Mouse (Mus musculus) thymus, postnatal 36 days (tissue): ENCODE results near the gene AU015836.
"Not testable (repeated sequence)": the region's sequence is repeated elsewhere in the genome, so short reads cannot be mapped to it uniquely, and the experiment has no call there.

ENCODE experiments used
- DNase-seq, 2 experiments: peaks; one replicate each; pipeline ENCODE4 v3.0.0; 2022; ENCODE audit warnings: mixed read lengths in 2 of 2

The AU015836 gene

GRCm38 (mm10) chrX:93968444-93968843, at the start of gene AU015836:
Gene AU015836 (plus strand): TSS chrX:93968659.
- DNase-seq: no peak

DNA sequence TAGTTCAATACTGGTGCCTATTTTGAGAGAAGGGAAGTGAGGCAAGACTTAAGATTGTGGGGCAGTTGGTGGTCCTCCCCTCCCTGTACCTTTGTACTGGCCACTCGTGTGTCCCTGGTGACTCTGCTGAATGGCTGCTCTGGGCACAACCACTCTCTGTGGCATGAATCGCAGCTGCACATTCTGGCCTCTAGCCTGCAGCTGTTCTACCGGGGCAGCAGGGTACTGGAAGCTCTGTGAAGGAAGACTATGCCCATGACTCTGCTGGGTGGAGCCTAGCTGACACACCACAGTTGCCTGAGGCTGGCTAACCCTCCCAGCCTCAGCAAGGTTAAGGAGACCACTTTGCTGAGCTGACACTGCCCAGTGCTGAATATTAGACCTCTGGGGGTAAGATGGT, 49.4 kb upstream of the AU015836 start:
- no peak for DNase-seq

DNA sequence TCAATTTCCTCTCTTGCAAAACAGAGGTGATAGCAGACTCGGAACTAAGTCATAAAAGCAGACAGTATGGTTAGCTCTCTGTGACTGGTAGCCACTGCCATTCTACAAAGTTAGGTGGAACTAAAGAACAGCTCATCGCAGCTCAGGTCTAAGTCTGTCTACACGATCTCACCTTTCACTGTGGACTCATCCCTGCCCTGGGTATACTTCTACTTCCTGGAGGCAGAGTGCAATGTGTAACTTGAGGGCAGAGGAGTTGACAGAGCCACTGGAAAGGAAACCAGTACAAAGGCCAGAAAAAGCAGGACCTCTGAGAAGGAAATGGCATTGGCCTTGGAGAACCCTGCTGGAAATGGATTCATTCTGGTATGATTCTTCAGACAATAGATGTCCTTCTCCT, 40.1 kb upstream of the AU015836 start:
- no peak for DNase-seq

DNA sequence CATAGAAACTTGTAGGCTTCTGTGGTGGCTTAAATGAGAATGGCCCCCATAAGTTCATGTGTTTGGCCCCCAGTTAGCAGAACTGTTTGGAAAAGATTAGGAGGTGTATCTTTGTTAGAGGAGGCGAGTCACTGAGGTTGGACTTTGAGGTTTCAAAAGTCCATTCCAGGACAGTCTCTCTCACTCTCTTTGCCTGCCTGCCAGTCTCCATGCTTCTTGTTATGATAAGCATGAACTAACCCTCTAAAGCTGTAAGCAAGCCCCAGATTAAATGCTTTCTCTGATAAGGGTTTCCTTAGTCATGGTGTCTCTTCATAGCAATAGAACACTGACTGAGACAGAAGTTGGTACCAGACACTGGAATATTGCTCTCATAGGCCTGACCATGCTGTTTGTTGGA, 39.7 kb upstream of the AU015836 start:
- no peak for DNase-seq

DNA sequence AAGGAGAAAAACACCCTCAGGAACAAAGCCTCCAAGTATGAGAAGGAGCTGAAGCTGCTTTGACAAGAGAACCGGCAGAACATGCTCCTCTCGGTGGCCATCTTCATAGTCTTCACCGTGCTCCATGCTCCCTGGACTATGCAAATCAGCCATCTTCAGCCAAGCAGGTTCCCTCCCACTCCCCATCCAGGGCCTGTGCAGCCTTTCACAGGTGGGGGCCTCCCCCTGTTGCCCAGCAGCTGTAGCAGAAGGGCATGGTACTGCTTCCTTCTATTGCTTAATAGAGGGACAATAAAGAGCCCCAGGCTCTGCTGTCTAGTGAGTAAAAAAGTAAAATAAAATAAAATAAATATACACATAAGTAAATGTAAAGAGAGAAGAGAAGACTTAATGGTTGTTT, 36.8 kb upstream of the AU015836 start:
- no peak for DNase-seq

DNA sequence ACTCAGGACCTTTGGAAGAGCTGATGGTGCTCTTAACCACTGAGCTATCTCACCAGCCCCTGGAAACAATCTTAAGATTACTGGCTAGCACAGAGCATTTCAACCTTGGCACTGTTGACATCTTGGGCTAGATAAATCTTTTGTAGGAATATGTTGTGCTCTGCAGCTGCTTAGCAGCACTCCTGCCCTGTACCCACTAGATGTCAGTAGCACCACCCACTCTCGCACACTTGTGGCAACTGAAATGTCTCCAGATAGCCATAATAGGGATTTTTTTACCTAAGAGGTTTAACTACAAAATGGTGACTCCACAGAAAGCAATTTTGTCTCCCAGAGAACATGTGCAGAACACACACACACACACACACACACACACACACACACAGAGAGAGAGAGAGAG, 11.7 kb upstream of the AU015836 start:
- no peak for DNase-seq

DNA sequence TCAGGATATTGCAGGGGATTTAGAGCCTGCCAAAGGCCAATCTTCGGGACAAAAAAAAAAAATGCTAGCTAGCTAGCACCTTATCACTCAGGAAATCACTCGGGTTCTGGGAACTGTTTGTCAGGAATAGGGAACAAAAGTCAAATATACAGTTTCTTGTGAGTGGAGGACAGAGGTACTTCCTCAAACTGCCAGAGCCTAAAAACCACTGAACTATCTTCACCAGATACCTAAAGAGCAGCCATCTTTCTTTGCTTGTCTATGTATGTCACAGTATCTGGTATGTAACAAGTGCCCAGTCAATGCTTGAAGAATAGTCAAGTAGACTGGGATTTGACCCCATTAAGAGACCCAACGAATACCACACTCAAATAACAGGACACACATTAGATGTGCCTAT, 10.0 kb upstream of the AU015836 start:
- no peak for DNase-seq

DNA sequence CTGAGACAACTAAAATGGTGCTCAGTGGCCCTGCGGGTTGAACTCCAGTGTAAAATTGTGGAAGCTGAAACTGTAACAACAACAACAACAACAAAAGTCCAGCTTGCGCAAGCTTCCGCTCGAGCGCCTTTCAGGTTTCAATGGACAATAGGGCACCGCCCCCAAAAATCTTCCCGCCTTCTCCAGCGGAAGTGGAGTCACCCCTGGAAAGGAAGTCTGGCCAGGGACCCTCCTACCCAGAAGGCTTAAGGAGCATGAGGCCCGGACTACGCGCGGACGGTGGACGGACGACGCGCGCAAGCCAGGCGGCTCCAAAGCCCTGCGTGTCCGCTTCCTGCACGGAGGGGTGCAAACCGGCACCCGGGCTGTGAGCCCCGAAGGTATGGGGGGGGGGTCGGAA, 11.9 kb downstream of the AU015836 start:
- DNase-seq: no peak

- no peak for DNase-seq
Observed at GRCm38 (mm10) chrX:93982193-93982592, 13.7 kb downstream of the AU015836 start.

GRCm38 (mm10) chrX:93985096-93985495, 16.6 kb downstream of the AU015836 start:
- DNase-seq: not testable (repeated sequence)

- no peak for DNase-seq
Observed at GRCm38 (mm10) chrX:94006991-94007390, 38.5 kb downstream of the AU015836 start.

DNA sequence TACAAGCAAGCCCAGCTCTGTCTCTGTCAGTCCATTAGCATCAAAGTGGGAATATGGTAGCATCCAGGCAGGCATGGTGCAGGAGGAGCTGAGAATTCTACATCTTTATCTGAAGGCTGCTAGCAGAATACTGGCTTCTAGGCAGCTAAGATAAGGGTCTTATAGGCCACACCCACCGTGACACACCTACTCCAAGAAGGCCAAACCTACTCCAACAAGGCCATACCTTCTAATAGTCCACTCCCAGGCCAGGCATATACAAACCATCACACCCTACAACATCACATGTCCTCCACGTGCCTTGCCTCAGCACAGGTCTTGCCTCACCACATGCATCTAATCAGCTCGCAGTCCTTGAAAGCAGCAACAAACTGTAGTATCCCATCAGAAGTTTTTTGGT, 41.0 kb downstream of the AU015836 start:
- no peak for DNase-seq

DNA sequence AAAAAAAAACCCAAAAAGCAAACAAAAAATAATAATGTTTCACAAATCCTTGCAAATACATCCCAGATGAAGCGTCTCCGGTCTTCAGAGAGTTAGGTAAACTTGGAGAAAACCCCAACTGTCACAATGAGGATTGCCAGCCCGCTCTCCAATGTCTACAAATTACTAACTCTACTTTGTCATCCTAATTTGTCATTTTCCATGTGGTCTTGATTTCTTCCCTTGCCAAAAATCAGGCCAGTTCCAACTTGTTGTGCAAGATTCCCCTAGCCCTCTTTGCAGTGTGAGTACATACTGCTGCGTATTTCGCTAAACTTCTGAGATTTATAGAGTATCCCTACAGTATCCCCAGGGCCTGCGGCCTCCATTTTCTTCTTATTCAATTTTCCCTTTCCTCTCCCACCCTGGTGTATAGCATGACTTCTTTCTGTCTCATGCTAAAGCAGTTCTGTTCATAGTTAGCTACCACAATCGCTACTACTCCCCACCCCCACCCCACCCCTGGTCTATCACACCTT, 43.3 kb downstream of the AU015836 start:
- DNase-seq: no peak

- DNase-seq: no peak
Observed at GRCm38 (mm10) chrX:94012479-94013167, 44.2 kb downstream of the AU015836 start.

DNA sequence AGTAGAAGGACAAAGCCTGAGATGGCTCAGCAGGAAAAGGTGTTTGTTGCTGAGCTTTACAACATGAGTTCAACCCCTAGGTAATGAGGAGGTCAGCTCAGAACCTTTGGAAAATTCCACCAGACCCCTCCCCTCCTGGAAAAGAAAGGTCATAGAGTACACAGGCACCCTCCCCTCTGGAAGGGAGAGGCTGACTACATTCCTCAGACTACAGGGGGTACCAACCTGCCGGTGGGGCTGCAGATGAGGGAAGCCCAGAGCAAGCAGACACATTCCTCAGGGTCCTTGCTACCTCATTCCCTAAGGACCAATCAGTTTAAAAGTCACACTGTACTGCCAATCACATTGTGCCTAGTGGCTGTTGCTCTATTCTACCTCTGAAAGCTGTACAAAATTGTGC, 48.4 kb downstream of the AU015836 start:
- DNase-seq: no peak

- DNase-seq: no peak
Observed at GRCm38 (mm10) chrX:94022264-94022874, 53.9 kb downstream of the AU015836 start.
